Mouse (Mus musculus): ENCODE data around the gene Gm11639.
"Not testable (repeated sequence)": the region's sequence is repeated elsewhere in the genome, so short reads cannot be mapped to it uniquely, and the experiment has no call there.

Gm11639 gene

GRCm38 (mm10) chr11:105120551-105121061 is 435.1 kb downstream of the Gm11639 start:
- no peak for DNase-seq

- DNase-seq, result not testable (repeated sequence)
Observed at GRCm38 (mm10) chr11:105121792-105122191, 436.3 kb downstream of the Gm11639 start.

- peak; percentile 14 for DNase-seq
Observed at GRCm38 (mm10) chr11:105123986-105124385, 438.5 kb downstream of the Gm11639 start.

DNA sequence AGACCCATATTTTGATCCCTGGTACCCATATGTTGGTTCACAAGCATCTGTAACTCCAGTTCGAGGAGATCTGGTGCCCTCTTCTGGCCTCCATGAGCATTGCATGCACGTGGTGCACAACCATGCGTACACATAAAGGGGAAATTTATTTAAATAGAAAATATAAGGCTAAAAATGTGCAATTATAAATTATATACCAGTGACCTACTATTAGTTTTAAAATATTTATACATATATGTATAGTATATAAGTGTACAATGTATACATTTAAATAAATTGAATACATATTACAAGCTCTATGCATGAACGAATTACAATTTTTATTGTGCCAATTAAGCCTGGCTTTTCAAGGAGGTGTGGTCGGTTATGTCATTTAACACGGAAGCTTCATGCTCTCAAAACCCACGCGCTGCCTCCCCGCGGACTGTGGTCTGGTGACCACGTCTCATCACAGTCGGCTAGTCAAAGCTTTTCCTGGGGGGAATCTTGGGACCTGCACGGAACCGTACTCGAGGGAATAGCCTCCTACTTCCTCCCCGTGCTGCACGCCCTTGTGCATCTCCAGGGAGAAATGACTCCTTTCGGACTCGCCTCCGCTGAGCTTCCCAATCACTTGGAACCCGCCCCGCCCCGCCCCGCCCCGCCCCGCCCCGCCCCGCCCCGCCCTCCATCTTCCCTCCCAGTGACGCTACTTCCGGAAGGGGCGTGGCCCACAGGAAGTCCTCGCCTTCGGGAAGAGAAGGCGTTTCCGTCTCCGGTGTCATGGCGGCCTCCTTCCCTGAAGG is 440.4 kb downstream of the Gm11639 start, which contains the start of gene Mettl2:
Mettl2 (plus strand) TSS at position 691 of the 785 bp plus-strand sequence.
- peak; percentile 78 for DNase-seq

GRCm38 (mm10) chr11:105126520-105127029 is 441.1 kb downstream of the Gm11639 start:
- no peak for DNase-seq

DNA sequence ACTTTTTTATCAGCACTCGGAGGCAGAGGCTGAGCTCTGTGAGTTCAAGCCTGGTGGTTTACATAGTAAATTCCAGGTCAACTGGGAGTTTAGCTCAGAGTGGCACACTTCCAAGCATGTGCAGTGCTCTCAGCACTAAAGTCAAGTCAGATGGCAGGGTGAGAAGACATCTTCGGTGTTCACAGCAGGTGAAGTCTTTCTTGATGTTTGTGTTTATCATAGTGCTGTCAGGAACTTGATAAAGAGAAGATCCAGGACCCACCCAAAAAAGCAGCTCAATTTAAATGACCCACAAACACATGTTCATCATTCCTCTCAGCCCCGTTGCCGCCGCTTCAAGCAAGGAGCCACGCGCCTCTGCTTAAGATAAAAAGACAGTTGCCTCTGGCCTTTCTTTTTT is 450.2 kb downstream of the Gm11639 start:
- DNase-seq, result no peak

GRCm38 (mm10) chr11:105137255-105137654 is 451.7 kb downstream of the Gm11639 start:
- DNase-seq, result not testable (repeated sequence)

- DNase-seq, result not testable (repeated sequence)
Observed at GRCm38 (mm10) chr11:105140512-105140911, 455.0 kb downstream of the Gm11639 start.

DNA sequence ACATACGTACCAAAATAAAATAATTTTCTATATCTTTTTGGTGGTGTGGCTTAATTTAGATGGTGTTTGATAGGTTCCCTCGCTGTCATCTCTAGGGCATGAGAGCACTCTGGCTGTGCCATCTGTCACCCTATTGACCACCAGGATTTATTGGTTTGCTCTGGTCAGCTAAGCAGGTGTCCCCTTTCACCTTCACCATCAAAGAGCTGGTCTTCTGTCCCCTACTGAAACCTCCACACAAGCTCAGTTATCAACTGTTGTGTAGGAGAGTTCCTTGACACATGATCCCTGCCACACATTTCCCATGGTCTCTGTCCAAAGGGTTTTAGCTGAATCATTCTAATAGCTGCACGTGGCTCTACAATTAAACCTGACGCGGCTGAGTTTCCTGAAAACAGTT is 455.6 kb downstream of the Gm11639 start:
- DNase-seq, result no peak

- no peak for DNase-seq
Observed at GRCm38 (mm10) chr11:105143564-105143963, 458.1 kb downstream of the Gm11639 start.

- no peak for DNase-seq
Observed at GRCm38 (mm10) chr11:105144084-105144483, 458.6 kb downstream of the Gm11639 start.

DNA sequence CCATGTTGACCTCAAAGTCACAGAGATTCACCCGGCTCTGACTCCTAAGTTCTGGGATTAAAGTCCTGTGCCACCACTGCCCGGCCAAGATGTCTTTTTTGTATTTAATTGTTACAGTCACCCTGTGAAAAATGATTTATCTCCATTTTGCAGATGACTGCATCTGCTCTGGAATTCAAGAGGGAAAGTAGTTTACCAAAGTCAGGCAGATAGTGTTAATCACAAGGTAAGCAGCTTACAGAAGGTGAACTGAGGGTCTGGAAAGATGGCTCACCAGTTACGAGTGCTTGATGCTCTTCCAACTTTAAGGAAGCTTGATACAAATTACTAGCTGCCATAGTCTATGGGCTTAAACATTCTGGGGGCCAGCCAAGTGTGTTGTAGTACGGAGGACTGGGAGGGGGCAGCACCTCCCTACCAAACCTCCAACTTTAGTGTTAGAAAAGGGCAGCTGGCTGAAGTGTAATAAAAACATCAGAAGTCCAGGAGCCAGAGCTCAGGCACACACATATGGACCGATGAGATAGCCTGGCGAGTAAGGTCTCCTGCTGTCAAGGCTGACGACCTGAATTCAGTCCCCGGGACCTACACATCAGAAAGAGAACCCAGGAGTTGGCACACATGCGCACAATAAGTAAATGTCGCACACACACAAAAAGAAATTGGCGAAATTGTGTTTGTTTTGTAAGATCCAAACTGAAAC is 459.2 kb downstream of the Gm11639 start:
- DNase-seq, result no peak

DNA sequence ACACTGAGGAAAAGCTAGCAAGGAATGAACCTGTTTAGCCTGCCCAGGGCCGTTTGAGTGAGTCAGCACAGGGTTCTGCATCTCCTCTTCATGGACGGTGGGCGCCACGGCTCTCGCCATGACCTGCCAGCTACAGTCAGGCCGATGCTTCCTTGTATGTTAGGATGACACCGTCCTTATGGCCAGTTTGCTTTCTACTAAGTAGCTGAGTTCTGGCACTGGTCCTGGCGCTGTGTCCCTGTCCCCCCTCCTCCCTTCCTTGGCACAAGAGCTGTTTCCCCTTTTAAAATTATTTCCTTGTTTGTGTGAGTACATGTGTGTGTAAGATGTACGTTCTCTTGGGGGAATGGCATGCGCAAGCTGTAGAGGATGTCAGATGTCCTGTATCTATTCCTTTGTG is 459.7 kb downstream of the Gm11639 start:
- no peak for DNase-seq

DNA sequence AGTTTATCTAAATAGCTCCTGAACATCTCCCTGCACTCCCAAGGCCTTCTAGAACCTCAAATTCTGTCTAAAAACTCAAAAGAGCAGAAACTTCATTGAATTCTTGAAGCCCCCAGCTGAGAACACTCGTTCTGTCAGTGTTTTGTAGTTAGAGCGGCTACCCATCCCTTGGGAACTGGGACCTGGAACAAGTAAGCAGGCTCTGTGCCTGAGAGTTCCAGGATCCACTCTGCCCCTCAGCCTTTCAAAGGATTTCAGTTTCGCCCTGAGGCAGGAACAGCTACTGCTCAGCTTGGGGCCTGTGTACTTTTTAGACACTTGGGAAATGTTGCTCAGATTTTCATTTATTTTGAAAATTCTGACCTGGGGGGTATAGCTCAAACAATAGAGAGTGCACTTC is 461.1 kb downstream of the Gm11639 start, which contains the start of gene Gm10842:
Gm10842 (plus strand) TSS at position 301 of the 400 bp plus-strand sequence.
- no peak for DNase-seq

DNA sequence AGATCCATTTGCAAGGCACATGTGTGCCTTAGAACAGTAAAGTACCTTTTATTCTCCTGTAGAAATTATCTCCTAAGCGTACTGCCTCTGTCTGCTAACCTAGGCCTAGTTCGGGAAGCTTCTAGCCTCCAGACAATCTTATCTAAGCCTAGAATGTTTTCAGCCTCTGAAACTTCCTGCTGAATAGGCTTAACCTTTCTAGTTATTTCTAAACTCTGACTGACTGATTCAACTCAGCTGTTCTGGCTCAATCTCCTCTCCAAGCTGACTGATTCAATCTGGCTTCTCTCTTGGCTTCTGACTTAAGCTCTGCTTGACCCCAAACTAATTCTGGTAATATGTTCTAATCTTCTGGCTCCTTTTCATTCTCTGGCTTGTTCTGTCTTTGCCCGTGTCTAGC is 463.8 kb downstream of the Gm11639 start:
- no peak for DNase-seq

- DNase-seq, result no peak
Observed at GRCm38 (mm10) chr11:105149766-105150165, 464.3 kb downstream of the Gm11639 start.

- no peak for DNase-seq
Observed at GRCm38 (mm10) chr11:105150691-105151090, 465.2 kb downstream of the Gm11639 start.

- no peak for DNase-seq
Observed at GRCm38 (mm10) chr11:105151226-105152016, 465.9 kb downstream of the Gm11639 start.

- DNase-seq, result no peak
Observed at GRCm38 (mm10) chr11:105152017-105152300, 466.5 kb downstream of the Gm11639 start.

- no peak for DNase-seq
Observed at GRCm38 (mm10) chr11:105152357-105152899, 466.9 kb downstream of the Gm11639 start.

DNA sequence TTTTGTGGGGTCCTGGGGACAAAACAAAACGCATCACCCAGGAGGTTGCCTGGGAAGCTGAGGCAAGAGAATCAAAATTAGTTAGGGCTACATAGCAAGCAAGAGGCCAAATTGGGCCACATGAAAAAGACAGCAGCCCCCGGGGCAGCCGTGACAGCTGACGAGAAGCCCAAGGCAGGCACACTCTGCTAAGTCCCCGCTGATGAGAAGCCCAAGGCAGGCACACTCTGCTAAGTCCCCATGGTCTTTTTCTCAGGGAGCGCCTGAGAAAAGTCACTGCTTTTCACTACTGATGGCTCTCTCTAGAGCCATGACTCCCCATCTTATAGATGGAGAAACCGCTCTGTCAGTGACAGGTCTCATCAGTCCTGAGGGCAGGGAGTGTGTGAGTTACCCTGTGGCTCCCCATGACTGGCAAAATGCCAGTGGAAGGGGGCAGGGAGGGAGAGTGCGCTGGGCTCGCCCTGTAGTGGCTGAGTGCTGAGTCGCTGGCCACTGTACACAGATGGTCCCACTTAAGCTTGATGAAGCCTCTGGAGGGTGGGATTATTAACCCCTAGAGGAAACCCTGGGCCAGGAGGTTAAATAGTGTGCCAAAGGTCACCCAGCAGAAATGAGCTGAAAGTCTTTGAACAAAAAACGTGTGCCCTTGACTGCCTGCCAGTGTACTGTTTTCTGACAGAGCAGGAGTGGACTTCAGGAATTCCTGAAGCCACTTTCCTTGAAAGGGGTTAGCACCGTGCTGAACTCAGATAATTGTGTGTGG is 467.7 kb downstream of the Gm11639 start:
- DNase-seq, result no peak

DNA sequence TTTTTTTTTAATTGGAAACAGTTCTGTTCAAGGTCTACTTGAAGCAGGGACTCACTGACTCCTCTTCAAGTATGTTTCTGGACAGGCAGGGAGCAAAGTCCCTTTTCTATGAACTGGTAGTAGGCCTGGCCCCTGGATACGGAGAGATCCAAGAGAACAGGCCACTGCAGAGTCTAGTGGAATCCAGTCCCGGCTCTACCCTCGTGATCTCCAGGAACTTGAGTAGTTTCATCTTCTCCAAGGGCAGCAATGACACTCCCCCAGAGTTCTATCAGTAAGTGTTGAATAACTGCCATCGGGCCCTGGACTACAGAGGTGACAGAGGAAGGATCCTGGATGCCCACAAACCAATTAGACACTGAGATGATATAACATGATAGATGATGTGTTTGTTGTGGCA is 470.4 kb downstream of the Gm11639 start:
- DNase-seq, result no peak
